Mouse (Mus musculus): ENCODE results near the gene Zfp977.
"Not testable (repeated sequence)": the region's sequence is repeated elsewhere in the genome, so short reads cannot be mapped to it uniquely, and the experiment has no call there.

Zfp977 gene

GRCm38 (mm10) chr7:42592413-42592812 lies at the start of gene Zfp977:
Gene Zfp977, minus strand, starts transcription at chr7:42592547.
- DNase-seq (ENCODE audit: low spot score) = not testable (repeated sequence)

- not testable (repeated sequence) for DNase-seq (ENCODE audit: low spot score)
Measured at GRCm38 (mm10) chr7:42631031-42631430, 38.7 kb upstream of the Zfp977 start.

- not testable (repeated sequence) for DNase-seq (ENCODE audit: low spot score)
Measured at GRCm38 (mm10) chr7:42595666-42596065, 3.3 kb upstream of the Zfp977 start.

- not testable (repeated sequence) for DNase-seq (ENCODE audit: low spot score)
Measured at GRCm38 (mm10) chr7:42591311-42591710, 1.0 kb downstream of the Zfp977 start.

- DNase-seq (ENCODE audit: low spot score) = no peak
Measured at GRCm38 (mm10) chr7:42578488-42578887, 13.9 kb downstream of the Zfp977 start, which contains the start of gene Gm21028. Gene Gm21028, minus strand, starts transcription at chr7:42578588.

- DNase-seq (ENCODE audit: low spot score) = no peak
Measured at GRCm38 (mm10) chr7:42551766-42552165, 40.6 kb downstream of the Zfp977 start.

All from c-Kit-positive CD71-positive TER-119-positive erythroid progenitor cells, embryonic 14.5 days (primary cell).